Mouse (Mus musculus): ENCODE results near the gene Poc1a.
A peak's percentile ranks its signal among the peaks of the same experiment; 100 is the strongest.

Gene Poc1a

GRCm38 (mm10) chr9:106280808-106281544, at the start of gene Poc1a:
Gene Poc1a, plus strand, starts transcription at chr9:106281061.
- DNase-seq (ENCODE audit: inconsistent age in 2 of 2, low spot score in 1 of 2): peak; percentile 93 to 98

GRCm38 (mm10) chr9:106231220-106231619, 49.6 kb upstream of the Poc1a start:
- peak in 1 of 2 experiments; percentile 59 for DNase-seq (ENCODE audit: inconsistent age in 2 of 2, low spot score in 1 of 2)

GRCm38 (mm10) chr9:106231816-106232215, 49.0 kb upstream of the Poc1a start:
- DNase-seq (ENCODE audit: inconsistent age in 2 of 2, low spot score in 1 of 2): peak in 1 of 2 experiments; percentile 72

GRCm38 (mm10) chr9:106232956-106233355, 47.9 kb upstream of the Poc1a start:
- peak; percentile 18 to 74 for DNase-seq (ENCODE audit: inconsistent age in 2 of 2, low spot score in 1 of 2)

- DNase-seq (ENCODE audit: inconsistent age in 2 of 2, low spot score in 1 of 2): no peak
These were observed 46.9 kb upstream of the Poc1a start for GRCm38 (mm10) chr9:106233953-106234352.

- peak; percentile 80 to 90 for DNase-seq (ENCODE audit: inconsistent age in 2 of 2, low spot score in 1 of 2)
These were observed 45.5 kb upstream of the Poc1a start for GRCm38 (mm10) chr9:106235194-106235830.

GRCm38 (mm10) chr9:106236156-106236817, 44.6 kb upstream of the Poc1a start:
- peak; percentile 54 to 79 for DNase-seq (ENCODE audit: inconsistent age in 2 of 2, low spot score in 1 of 2)

- DNase-seq (ENCODE audit: inconsistent age in 2 of 2, low spot score in 1 of 2): peak in 1 of 2 experiments; percentile 76
These were observed 44.0 kb upstream of the Poc1a start for GRCm38 (mm10) chr9:106236818-106237211.

GRCm38 (mm10) chr9:106237401-106237800, 43.5 kb upstream of the Poc1a start:
- peak in 1 of 2 experiments; percentile 68 for DNase-seq (ENCODE audit: inconsistent age in 2 of 2, low spot score in 1 of 2)

GRCm38 (mm10) chr9:106237878-106238277, 43.0 kb upstream of the Poc1a start:
- peak in 1 of 2 experiments; percentile 71 for DNase-seq (ENCODE audit: inconsistent age in 2 of 2, low spot score in 1 of 2)

- DNase-seq (ENCODE audit: inconsistent age in 2 of 2, low spot score in 1 of 2): peak; percentile 31 to 74
These were observed 39.2 kb upstream of the Poc1a start for GRCm38 (mm10) chr9:106241541-106242164.

GRCm38 (mm10) chr9:106242813-106243488, 37.9 kb upstream of the Poc1a start:
- peak; percentile 68 to 86 for DNase-seq (ENCODE audit: inconsistent age in 2 of 2, low spot score in 1 of 2)

- DNase-seq (ENCODE audit: inconsistent age in 2 of 2, low spot score in 1 of 2): peak; percentile 27 to 50
These were observed 31.3 kb upstream of the Poc1a start for GRCm38 (mm10) chr9:106249550-106249949.

GRCm38 (mm10) chr9:106250245-106250644, 30.6 kb upstream of the Poc1a start:
- DNase-seq (ENCODE audit: inconsistent age in 2 of 2, low spot score in 1 of 2): peak in 1 of 2 experiments; percentile 19

- peak; percentile 67 to 79 for DNase-seq (ENCODE audit: inconsistent age in 2 of 2, low spot score in 1 of 2)
These were observed 29.8 kb upstream of the Poc1a start for GRCm38 (mm10) chr9:106251066-106251465.

GRCm38 (mm10) chr9:106254001-106254400, 26.9 kb upstream of the Poc1a start:
- DNase-seq (ENCODE audit: inconsistent age in 2 of 2, low spot score in 1 of 2): peak; percentile 81 to 92

- peak in 1 of 2 experiments; percentile 51 for DNase-seq (ENCODE audit: inconsistent age in 2 of 2, low spot score in 1 of 2)
These were observed 22.4 kb upstream of the Poc1a start for GRCm38 (mm10) chr9:106258412-106258811.

GRCm38 (mm10) chr9:106258990-106259389, 21.9 kb upstream of the Poc1a start:
- no peak for DNase-seq (ENCODE audit: inconsistent age in 2 of 2, low spot score in 1 of 2)

GRCm38 (mm10) chr9:106261058-106261457, 19.8 kb upstream of the Poc1a start:
- peak in 1 of 2 experiments; percentile 44 for DNase-seq (ENCODE audit: inconsistent age in 2 of 2, low spot score in 1 of 2)

- DNase-seq (ENCODE audit: inconsistent age in 2 of 2, low spot score in 1 of 2): no peak
These were observed 19.4 kb upstream of the Poc1a start for GRCm38 (mm10) chr9:106261491-106261890.

- no peak for DNase-seq (ENCODE audit: inconsistent age in 2 of 2, low spot score in 1 of 2)
These were observed 18.8 kb upstream of the Poc1a start for GRCm38 (mm10) chr9:106262075-106262474.
